Mouse (Mus musculus): ENCODE results near the gene Coro1c. TPM values are rescaled to one million over a fixed set of nuclear protein-coding genes. Genes with fewer than 3 reads are reported as not detected.

Coro1c gene
- polyA plus RNA-seq, 1 experiment from 2014 or later, result 93.6 TPM

GRCm38 (mm10) chr5:113856631-113857030 is 51.9 kb downstream of the Coro1c start:
- H3K27me3 ChIP-seq (ENCODE audit: control insufficient read depth, insufficient read depth, low read length), result no peaks in the 10 kb centered on the region
- ATAC-seq (ENCODE audit: low FRiP score, low TSS enrichment) (no peak), DNase-seq (ENCODE audit: low spot score) (no peak)
- H3K4me1 ChIP-seq (replicated peaks; ENCODE audit: control insufficient read depth, insufficient read depth), result no peaks in the 10 kb centered on the region
- WGBS, result 75% methylated on average over 7 of the region's 7 CpGs
- no peaks in the 10 kb centered on the region for H3K9me3 ChIP-seq (ENCODE audit: control insufficient read depth, low read length)
- TF ChIP-seq CTCF (IDR thresholded peaks at IDR 0.05; ENCODE audit: low read depth) (no peak), EP300 (optimal IDR thresholded peaks at IDR 0.05) (no peak)
- H3K4me3 ChIP-seq (ENCODE audit: low read depth, low read length), result no peak overlapping the region
- H3K9ac ChIP-seq (ENCODE audit: low read length), result peak overlapping the region; percentile 13; the same call in 1 of the 2 replicates
- no peak overlapping the region for H3K4me2 ChIP-seq (replicated peaks; ENCODE audit: low read depth)
- H3K27ac ChIP-seq (replicated peaks), result peak overlapping the region; percentile 74
- H3K36me3 ChIP-seq (ENCODE audit: control insufficient read depth, insufficient read depth, low read length), result no peaks in the 10 kb centered on the region; the same call in none of the 2 replicates

- no peak overlapping the region for H3K4me2 ChIP-seq (replicated peaks; ENCODE audit: low read depth)
- H3K9ac ChIP-seq (ENCODE audit: low read length), result no peak overlapping the region
- peak overlapping the region; percentile 74 for H3K27ac ChIP-seq (replicated peaks)
- no peak overlapping the region for H3K4me3 ChIP-seq (ENCODE audit: low read depth, low read length)
- H3K9me3 ChIP-seq (ENCODE audit: control insufficient read depth, low read length), result no peaks in the 10 kb centered on the region
- H3K36me3 ChIP-seq (ENCODE audit: control insufficient read depth, insufficient read depth, low read length), result no peaks in the 10 kb centered on the region; the same call in 1 of the 2 replicates
- no peak for TF ChIP-seq EP300 (optimal IDR thresholded peaks at IDR 0.05)
- no peak for TF ChIP-seq CTCF (IDR thresholded peaks at IDR 0.05; ENCODE audit: low read depth)
- H3K27me3 ChIP-seq (ENCODE audit: control insufficient read depth, insufficient read depth, low read length), result no peaks in the 10 kb centered on the region
- no peaks in the 10 kb centered on the region for H3K4me1 ChIP-seq (replicated peaks; ENCODE audit: control insufficient read depth, insufficient read depth)
- no peak for DNase-seq (ENCODE audit: low spot score)
- ATAC-seq (ENCODE audit: low FRiP score, low TSS enrichment), result peak; percentile 42; the same call in 1 of the 2 replicates
- WGBS, result 56% methylated on average over 3 of the region's 3 CpGs
Observed at GRCm38 (mm10) chr5:113855696-113856095, 52.9 kb downstream of the Coro1c start.

- H3K9ac ChIP-seq (ENCODE audit: low read length), result no peak overlapping the region
- H3K4me1 ChIP-seq (replicated peaks; ENCODE audit: control insufficient read depth, insufficient read depth), result no peaks in the 10 kb centered on the region
- peak overlapping the region; percentile 74 for H3K27ac ChIP-seq (replicated peaks)
- H3K36me3 ChIP-seq (ENCODE audit: control insufficient read depth, insufficient read depth, low read length), result peaks cover 2% of the 10 kb centered on the region; the same call in 1 of the 2 replicates
- WGBS, result 89% methylated on average over 10 of the region's 10 CpGs
- H3K4me3 ChIP-seq (ENCODE audit: low read depth, low read length), result no peak overlapping the region
- H3K27me3 ChIP-seq (ENCODE audit: control insufficient read depth, insufficient read depth, low read length), result no peaks in the 10 kb centered on the region
- no peak overlapping the region for H3K4me2 ChIP-seq (replicated peaks; ENCODE audit: low read depth)
- no peaks in the 10 kb centered on the region for H3K9me3 ChIP-seq (ENCODE audit: control insufficient read depth, low read length)
- no peak for TF ChIP-seq EP300 (optimal IDR thresholded peaks at IDR 0.05)
- TF ChIP-seq CTCF (IDR thresholded peaks at IDR 0.05; ENCODE audit: low read depth), result no peak
- ATAC-seq (ENCODE audit: low FRiP score, low TSS enrichment) (no peak), DNase-seq (ENCODE audit: low spot score) (no peak)
Observed at GRCm38 (mm10) chr5:113855117-113855516, 53.4 kb downstream of the Coro1c start.

GRCm38 (mm10) chr5:113854494-113854893 is 54.1 kb downstream of the Coro1c start:
- no peak overlapping the region for H3K4me2 ChIP-seq (replicated peaks; ENCODE audit: low read depth)
- TF ChIP-seq CTCF (IDR thresholded peaks at IDR 0.05; ENCODE audit: low read depth) (peak; percentile 99), EP300 (optimal IDR thresholded peaks at IDR 0.05) (no peak)
- peak overlapping the region; percentile 77; the same call in 1 of the 2 replicates for H3K27ac ChIP-seq (replicated peaks)
- no peaks in the 10 kb centered on the region for H3K9me3 ChIP-seq (ENCODE audit: control insufficient read depth, low read length)
- WGBS, result 35% methylated on average over 14 of the region's 14 CpGs
- peaks cover 6% of the 10 kb centered on the region; the same call in 1 of the 2 replicates for H3K36me3 ChIP-seq (ENCODE audit: control insufficient read depth, insufficient read depth, low read length)
- 0 out of 2 replicates have a peak, but pooled peaks have one; percentile 50 for ATAC-seq (ENCODE audit: low FRiP score, low TSS enrichment)
- no peak overlapping the region for H3K4me3 ChIP-seq (ENCODE audit: low read depth, low read length)
- no peaks in the 10 kb centered on the region for H3K27me3 ChIP-seq (ENCODE audit: control insufficient read depth, insufficient read depth, low read length)
- H3K9ac ChIP-seq (ENCODE audit: low read length), result no peak overlapping the region
- no peaks in the 10 kb centered on the region for H3K4me1 ChIP-seq (replicated peaks; ENCODE audit: control insufficient read depth, insufficient read depth)
- peak; percentile 88 for DNase-seq (ENCODE audit: low spot score)

GRCm38 (mm10) chr5:113853541-113853940 is 55.0 kb downstream of the Coro1c start:
- ATAC-seq (ENCODE audit: low FRiP score, low TSS enrichment), result peak; percentile 14; the same call in 1 of the 2 replicates
- DNase-seq (ENCODE audit: low spot score), result no peak

GRCm38 (mm10) chr5:113852463-113852862 is 56.1 kb downstream of the Coro1c start:
- peaks cover 11% of the 10 kb centered on the region; the same call in 1 of the 2 replicates for H3K36me3 ChIP-seq (ENCODE audit: control insufficient read depth, insufficient read depth, low read length)
- ATAC-seq (ENCODE audit: low FRiP score, low TSS enrichment), result no peak
- WGBS, result 82% methylated on average over 7 of the region's 7 CpGs

More at GRCm38 (mm10) chr5:113853541-113853940, 55.0 kb downstream of the Coro1c start:
- WGBS, result 75% methylated on average over 10 of the region's 10 CpGs
- Histone ChIP-seq H3K4me2 (replicated peaks; ENCODE audit: low read depth) (no peak overlapping the region), H3K36me3 (ENCODE audit: control insufficient read depth, insufficient read depth, low read length) (peaks cover 6% of the 10 kb centered on the region; the same call in 1 of the 2 replicates), H3K9ac (ENCODE audit: low read length) (no peak overlapping the region), H3K27me3 (ENCODE audit: control insufficient read depth, insufficient read depth, low read length) (no peaks in the 10 kb centered on the region), H3K27ac (replicated peaks) (peak overlapping the region; percentile 77), H3K4me1 (replicated peaks; ENCODE audit: control insufficient read depth, insufficient read depth) (no peaks in the 10 kb centered on the region), H3K9me3 (ENCODE audit: control insufficient read depth, low read length) (no peaks in the 10 kb centered on the region), H3K4me3 (ENCODE audit: low read depth, low read length) (no peak overlapping the region)
- TF ChIP-seq EP300 (optimal IDR thresholded peaks at IDR 0.05) (no peak), CTCF (IDR thresholded peaks at IDR 0.05; ENCODE audit: low read depth) (no peak; the same call in 1 of the 2 replicates)

More at GRCm38 (mm10) chr5:113852463-113852862, 56.1 kb downstream of the Coro1c start:
- DNase-seq (ENCODE audit: low spot score), result no peak
- Histone ChIP-seq H3K27me3 (ENCODE audit: control insufficient read depth, insufficient read depth, low read length) (no peaks in the 10 kb centered on the region), H3K9ac (ENCODE audit: low read length) (no peak overlapping the region), H3K27ac (replicated peaks) (no peak overlapping the region), H3K9me3 (ENCODE audit: control insufficient read depth, low read length) (no peaks in the 10 kb centered on the region), H3K4me2 (replicated peaks; ENCODE audit: low read depth) (no peak overlapping the region), H3K4me1 (replicated peaks; ENCODE audit: control insufficient read depth, insufficient read depth) (no peaks in the 10 kb centered on the region), H3K4me3 (ENCODE audit: low read depth, low read length) (no peak overlapping the region)
- TF ChIP-seq EP300 (optimal IDR thresholded peaks at IDR 0.05), result no peak
- TF ChIP-seq CTCF (IDR thresholded peaks at IDR 0.05; ENCODE audit: low read depth), result no peak

Data from stomach, postnatal 0 days (tissue).